Mouse (Mus musculus): ENCODE data around the gene Relch.
"Not testable (repeated sequence)": the region's sequence is repeated elsewhere in the genome, so short reads cannot be mapped to it uniquely, and the experiment has no call there.

Gene Relch

DNA sequence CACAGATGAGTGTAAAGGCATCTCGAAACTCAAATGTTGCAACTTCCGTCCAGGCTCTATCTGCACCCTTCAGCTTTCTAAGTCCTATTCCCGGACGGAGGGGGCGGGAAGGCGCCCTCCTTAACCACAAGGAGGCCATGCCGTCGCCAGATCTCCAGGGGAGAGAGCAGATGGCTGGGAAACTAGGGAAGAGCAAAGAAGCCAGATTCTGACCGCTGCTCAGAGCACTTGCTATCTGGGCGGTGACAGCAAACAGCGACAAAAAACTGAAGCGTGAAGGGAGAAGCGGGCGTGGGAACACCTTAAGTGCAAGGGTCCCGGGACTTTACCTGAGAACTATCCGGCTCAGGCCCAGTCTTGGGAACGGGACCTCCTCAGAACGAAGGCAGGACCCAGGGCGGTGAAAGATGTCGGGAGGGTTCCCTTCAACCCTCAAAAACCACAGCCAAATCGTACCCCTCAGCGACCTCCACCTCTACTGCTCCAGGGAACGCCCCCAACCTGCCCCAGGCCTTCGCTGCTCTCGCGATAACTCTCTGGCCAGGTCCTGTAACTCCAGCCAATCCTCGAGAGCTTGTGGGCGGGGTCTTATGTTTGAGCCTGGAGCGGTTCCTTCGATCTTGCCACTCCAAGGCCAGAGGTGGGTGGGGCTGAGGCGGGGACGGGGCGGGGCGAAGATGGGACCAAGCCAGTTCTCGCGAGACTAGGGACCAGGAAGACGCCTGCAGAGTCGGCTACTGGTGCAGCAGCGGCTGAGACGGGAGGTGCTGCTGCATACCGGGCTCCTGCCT, at the start of gene Relch, which contains the start of gene Pign:
Gene Relch, plus strand, starts transcription at position 691 of the 791 bp plus-strand sequence.
Gene Pign, minus strand, starts transcription at position 507 of the 791 bp plus-strand sequence.
- DNase-seq (ENCODE audit: low spot score in 2 of 2), result peak; percentile 90 to 99

GRCm38 (mm10) chr1:105630481-105630880, 33.2 kb upstream of the Relch start:
- DNase-seq (ENCODE audit: low spot score in 2 of 2), result peak in 1 of 2 experiments; percentile 2

- no peak for DNase-seq (ENCODE audit: low spot score in 2 of 2)
These were observed 19.6 kb upstream of the Relch start for GRCm38 (mm10) chr1:105644093-105644492.

DNA sequence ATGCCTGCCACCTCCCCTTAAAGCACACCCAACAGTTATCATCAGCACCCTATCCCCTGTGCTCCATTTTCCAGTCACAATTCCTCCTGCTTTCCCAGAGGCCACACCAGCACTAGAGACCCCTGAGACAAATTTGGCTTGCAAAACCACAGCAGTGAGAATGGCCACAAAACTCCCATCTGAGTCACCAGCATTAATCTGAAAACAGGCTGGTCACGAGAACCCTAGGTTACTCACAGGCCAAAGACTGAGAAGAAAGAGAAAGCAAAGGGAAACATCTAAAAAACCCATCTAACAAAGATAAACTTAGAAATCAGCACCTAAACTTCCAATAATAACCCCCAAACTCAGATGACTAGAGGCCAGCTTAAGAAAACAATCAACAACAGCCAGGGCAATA, 13.0 kb upstream of the Relch start:
- DNase-seq (ENCODE audit: low spot score in 2 of 2), result no peak

DNA sequence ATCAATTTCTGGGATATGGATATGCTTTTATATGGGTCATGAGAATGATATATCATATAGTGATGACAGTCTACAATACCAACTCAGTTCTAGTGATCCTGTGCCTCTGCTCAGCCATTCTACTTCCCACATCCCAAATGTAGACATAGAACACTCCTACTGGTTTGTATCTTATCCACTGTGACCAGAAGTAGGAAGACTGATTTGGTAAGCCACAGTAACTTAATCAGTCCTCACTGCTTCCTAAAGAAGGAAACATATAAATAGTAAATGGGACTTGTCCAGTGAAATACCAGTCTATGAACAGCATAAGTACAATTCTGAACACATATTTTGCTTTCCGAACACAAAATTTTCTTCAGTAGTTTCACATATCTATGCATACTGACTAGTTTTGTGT, 9.7 kb upstream of the Relch start:
- no peak for DNase-seq (ENCODE audit: low spot score in 2 of 2)

DNA sequence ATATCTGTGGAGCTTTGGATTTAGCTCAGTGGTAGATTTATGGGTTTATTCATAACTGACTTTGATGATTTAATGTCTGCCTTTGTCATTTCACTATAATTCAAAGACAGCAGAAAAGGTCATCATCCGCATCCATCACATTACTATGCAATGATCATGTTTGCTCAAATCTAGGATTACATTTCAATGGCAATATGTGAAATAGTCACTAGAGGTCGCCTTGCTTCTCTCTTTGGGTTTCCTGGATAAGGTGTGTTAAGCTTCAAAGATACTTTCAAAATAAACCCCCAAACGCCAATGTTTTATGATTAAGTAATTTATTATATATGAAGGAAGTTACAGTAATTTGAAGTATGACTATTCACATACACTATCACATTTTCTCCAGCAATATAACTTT, 3.6 kb upstream of the Relch start:
- peak in 1 of 2 experiments; percentile 14 for DNase-seq (ENCODE audit: low spot score in 2 of 2)

DNA sequence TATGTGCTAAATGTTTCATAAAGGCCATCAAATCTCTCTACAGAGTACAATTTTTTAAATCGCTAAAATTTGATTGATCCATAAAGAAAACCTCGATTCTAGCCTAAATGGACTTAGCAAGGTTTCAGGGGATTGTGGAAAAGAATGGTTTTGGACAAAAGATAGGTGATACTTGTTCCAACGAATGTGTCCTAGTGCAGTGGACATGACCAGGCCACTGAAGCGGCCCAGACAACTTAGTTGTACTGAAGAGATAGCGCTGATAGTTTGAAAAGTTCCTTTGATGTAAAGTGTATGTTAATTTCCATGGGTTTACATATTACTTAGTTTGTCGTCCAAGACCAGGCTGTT, 866 bp upstream of the Relch start:
- no peak for DNase-seq (ENCODE audit: low spot score in 2 of 2)

GRCm38 (mm10) chr1:105663962-105664812, 526 bp downstream of the Relch start:
- DNase-seq (ENCODE audit: low spot score in 2 of 2), result peak in 1 of 2 experiments; percentile 22

GRCm38 (mm10) chr1:105669700-105670099, 6.0 kb downstream of the Relch start:
- no peak for DNase-seq (ENCODE audit: low spot score in 2 of 2)

GRCm38 (mm10) chr1:105674763-105675162, 11.1 kb downstream of the Relch start:
- no peak for DNase-seq (ENCODE audit: low spot score in 2 of 2)

DNA sequence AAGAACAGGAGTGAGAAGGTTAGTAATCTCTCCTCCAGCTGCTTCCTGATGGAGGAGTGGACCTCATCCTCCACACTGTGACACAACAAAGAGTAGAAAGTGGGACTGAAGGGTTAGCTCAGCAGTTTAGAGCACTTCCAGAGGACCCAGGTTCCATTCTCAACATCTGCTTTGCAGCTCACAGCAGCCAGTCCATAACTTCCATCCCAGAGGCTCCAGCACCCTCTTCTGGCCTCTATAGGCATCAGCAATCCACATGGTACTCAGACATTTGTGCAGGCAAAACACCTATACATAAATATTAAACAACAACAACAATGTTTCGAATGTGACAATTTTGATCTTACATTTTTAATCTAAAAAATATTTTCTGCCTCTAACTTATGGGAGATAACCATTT, 16.9 kb downstream of the Relch start:
- no peak for DNase-seq (ENCODE audit: low spot score in 2 of 2)

GRCm38 (mm10) chr1:105685501-105685900, 21.8 kb downstream of the Relch start:
- DNase-seq (ENCODE audit: low spot score in 2 of 2), result no peak

DNA sequence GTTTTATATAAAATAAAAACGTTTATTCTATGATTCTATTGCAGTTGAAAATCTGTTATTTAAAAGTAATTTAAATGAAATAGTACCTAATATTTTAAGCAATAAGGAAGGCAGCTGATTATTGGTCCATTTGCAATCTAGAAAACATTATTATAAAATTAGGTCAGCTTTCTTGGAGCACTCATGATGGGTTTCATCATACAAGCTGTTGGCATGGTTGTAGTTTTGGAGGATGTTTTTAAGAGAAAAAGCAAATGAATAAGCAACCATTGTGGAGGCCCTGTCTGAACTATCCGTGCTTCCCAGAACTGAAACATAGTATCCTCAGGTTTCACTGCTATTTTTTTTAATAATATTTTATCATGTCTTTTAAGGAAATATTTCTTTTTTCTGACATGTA, 31.9 kb downstream of the Relch start:
- DNase-seq (ENCODE audit: low spot score in 2 of 2), result no peak

DNA sequence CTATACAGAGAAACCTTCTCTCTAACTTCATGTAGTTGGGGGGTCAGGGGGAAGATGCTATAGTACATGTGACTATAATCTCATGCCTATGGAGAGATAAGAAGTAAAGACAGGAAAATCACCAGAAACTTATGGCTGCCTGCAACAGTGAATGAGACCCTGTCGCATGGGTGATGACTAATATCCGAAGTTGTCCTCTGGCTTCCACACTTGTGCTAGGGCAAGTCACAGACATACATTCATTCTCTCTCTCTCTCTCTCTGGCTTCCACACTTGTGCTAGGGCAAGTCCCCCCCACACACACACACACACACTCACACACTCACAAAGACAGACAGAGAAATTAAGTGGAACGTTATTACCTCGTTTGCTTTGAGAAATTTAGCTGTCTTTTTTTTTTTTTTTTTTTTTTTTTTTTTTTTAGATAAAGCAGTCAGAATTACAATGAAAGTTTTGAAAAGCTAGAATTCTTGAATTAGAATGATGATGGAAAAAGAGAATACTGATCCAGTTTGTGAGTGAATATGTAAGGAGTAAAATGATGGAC, 37.4 kb downstream of the Relch start:
- DNase-seq (ENCODE audit: low spot score in 2 of 2), result no peak

DNA sequence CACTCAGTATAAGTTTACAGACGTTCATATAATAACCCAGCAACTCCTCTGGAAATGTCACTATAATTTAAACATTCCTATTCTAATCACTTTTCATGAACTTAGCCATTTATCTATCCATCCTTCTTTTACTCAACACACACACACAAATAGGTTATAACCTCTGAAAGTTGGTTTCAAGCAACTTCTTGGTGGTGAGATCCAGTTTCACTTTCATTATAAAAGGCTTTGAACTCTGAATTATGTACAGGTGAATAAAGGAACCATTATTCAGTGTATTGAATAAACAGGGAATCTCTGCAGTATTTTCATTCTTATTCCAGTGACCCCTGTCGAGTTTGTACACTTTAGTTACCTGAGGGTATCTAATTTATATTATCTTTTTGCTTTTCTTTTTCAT, 45.8 kb downstream of the Relch start:
- DNase-seq (ENCODE audit: low spot score in 2 of 2), result no peak

GRCm38 (mm10) chr1:105711227-105711626, 47.6 kb downstream of the Relch start:
- DNase-seq (ENCODE audit: low spot score in 2 of 2), result peak in 1 of 2 experiments; percentile 10

- DNase-seq (ENCODE audit: low spot score in 2 of 2), result no peak
These were observed 49.2 kb downstream of the Relch start for GRCm38 (mm10) chr1:105712822-105713221.

DNA sequence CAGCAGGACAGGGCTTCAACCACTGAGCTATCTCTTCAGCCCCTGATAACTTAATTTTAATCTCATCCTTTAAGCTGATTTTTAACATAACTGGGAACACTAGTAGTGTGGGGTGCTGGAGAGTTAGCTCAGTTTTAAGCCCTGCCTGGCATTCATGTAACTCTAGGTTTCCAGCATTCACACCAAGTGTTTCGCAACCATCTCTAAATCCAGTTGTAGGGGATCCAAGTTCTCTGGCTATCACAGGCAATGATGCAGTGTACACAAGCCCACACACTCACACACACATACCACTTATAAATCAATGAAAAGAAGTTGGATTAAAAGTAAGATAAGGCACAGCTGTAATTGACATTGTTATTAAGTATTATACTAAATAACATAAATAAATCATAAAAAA, 54.7 kb downstream of the Relch start:
- DNase-seq (ENCODE audit: low spot score in 2 of 2), result no peak

DNA sequence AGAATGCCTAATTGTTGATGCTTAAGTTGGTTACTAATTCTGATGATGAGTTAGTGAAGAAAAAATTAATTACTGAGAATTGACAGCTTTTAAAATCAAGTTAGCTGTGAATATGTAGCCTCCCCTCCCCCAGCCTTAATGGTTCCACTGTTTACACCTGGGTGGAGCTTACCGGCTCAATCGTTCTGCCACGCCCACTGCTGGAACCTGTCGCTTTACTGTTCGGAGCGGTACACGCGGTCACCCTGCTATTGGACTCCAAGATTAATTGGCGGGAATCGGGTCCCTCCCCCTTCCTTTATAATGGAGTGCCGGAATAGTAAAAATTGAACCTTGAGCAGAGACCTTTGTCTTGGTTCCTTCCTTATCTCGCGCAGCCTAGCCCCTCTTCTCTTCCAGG, 65.6 kb downstream of the Relch start:
- not testable (repeated sequence) for DNase-seq (ENCODE audit: low spot score in 2 of 2)

DNA sequence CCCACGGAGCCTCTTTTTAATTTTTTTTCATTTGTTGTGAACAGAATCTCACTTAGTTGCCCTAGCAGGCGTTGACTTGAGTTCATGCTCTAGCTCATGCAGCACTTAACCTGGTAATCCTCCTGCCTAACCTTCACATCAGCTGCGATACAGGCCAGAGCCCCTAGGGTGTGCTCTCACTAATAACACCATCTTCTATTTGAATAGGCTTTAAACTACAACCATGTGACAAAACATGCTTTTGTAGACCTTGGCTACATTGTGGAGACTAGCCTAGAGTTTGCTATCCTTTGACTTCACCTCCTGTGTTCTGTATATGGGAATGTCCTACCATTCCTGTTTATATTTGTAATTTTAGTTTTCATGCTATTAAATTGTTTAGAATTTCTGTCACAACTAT, 71.7 kb downstream of the Relch start:
- no peak for DNase-seq (ENCODE audit: low spot score in 2 of 2)

GRCm38 (mm10) chr1:105738334-105738733, 74.7 kb downstream of the Relch start:
- no peak for DNase-seq (ENCODE audit: low spot score in 2 of 2)

DNA sequence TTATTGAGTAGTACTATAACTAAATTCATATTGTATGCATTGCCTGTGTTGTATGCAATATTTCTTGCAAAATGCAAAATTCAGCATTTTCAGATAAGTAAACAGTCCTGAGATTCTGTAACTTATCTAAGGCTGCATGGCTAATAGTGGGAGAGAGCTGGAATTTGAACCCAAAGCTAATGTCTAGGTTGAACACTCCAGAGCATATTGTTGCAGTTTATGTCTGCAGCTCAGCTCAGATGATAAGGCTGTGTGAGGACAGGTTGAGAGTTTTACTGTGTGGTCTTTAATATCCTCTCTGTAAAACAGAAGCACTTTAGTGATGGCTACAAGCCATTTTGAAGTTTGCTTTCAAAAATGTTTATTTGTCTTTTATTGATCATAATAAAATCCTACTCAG, 75.8 kb downstream of the Relch start:
- no peak for DNase-seq (ENCODE audit: low spot score in 2 of 2)

- no peak for DNase-seq (ENCODE audit: low spot score in 2 of 2)
These were observed 78.8 kb downstream of the Relch start for GRCm38 (mm10) chr1:105742481-105742880.

Measured in cerebellum, postnatal 4 days (tissue).